Mouse (Mus musculus) cortical plate, adult 2 months (tissue): ENCODE measurements around the gene Supt16.

Source experiments
- CTCF ChIP-seq: fragments of 200-500 bp; IDR thresholded peaks from 2 replicates; pipeline ENCODE4 v1.5.1; 2011; ENCODE audit warnings: mild to moderate bottlenecking, control low read depth, low read length; ENCODE audit not compliant: insufficient read depth; ENCODE audit errors: extremely low read depth
- POLR2A ChIP-seq: fragments of 200-500 bp; IDR thresholded peaks from 2 replicates; pipeline ENCODE4 v1.6.1; 2011; ENCODE audit warnings: mild to moderate bottlenecking, low read length, control low read depth; ENCODE audit not compliant: insufficient read depth; ENCODE audit errors: extremely low read depth

GRCm38 (mm10) chr14:52235165-52235564, 37.9 kb upstream of the Supt16 start:
- TF ChIP-seq CTCF: no peak
- no peak for TF ChIP-seq POLR2A
